Mouse (Mus musculus) retina, postnatal 7 days (tissue): ENCODE measurements around the gene Ano3.

Source experiments
- DNase-seq: peaks from one replicate; pipeline ENCODE4 v3.0.0-alpha.2; 2012; ENCODE audit warnings: low read depth, low spot score

The Ano3 gene

GRCm38 (mm10) chr2:110814964-110815363 is 135.8 kb downstream of the Ano3 start:
- DNase-seq: no peak

DNA sequence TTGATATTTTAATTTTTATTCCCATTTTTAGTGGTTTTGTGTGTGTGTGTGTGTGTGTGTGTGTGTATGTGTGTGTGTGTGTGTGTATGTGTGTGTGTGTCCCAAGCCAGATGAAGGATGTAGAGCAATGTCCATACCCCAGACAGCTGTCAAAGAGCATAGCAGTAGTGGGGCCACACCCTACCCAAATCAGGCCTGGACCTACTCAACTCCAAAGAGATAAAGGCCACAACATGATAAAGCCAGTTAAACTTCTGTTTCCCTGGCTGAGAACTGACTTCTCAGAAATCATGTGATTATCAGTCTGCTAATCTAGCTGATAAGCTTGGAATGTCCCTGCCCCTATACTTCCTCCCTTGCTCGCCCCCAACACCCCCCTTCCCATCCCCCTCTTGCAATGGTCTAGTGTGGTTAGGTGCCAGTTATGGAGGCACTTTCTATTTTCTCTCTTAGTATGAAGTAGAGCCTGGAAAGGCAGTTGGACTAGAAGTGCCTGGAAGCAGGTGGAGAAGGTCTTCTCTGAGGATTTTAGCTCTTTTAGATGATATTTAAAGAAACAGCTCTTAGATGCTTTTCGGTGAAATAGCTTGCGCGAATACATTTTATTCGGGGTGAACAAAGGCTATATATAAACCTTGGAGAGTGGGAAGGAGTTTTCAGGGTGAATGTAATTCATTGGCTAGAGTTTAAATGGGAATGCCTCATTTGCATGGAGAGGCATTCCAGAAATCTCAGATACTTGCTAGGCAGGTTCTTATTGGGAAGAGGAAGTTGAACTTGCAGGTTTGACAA is 144.2 kb downstream of the Ano3 start:
- DNase-seq: no peak

GRCm38 (mm10) chr2:110795928-110796327 is 154.8 kb downstream of the Ano3 start:
- DNase-seq: no peak

GRCm38 (mm10) chr2:110795433-110795832 is 155.3 kb downstream of the Ano3 start:
- DNase-seq: no peak

DNA sequence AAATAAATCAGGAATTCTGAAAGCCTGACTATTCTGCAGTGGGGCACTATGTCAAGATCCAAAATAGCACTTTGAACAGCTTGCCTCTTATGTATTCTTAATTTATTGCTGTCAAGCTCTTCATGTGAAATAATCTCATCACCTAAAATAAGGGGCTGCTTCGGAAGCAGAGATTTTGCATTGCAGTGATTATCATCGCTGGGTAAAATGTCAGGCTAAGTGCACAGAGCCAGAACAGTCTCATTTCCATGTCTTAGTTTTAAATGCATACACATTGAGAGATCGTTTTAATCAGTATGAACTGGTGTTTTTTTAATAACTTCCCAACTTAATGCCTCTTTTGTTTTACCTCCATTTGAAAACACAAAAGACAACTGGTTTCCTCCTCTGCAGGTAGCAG is 163.3 kb downstream of the Ano3 start:
- DNase-seq: no peak

- no peak for DNase-seq
Observed at GRCm38 (mm10) chr2:110759434-110759833, 191.3 kb downstream of the Ano3 start.

DNA sequence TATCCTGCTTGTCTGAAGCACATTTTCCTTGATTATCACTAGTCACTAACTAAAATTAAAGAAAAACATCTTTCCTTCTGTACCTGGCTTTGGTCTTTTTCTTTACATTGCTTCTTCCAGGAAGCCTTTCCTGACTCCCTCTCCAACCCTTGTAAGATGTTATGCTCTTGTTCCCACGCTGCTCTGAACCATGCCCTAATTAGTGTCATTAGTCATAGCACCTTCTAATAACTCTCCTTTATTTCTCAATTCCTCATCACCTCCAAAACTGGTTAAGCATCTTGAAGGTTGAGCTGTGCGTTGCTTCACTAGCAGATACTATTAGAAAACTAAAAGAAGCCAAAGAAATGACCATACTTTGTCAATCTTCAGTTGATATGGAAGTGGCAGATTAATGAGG is 193.2 kb downstream of the Ano3 start:
- no peak for DNase-seq

DNA sequence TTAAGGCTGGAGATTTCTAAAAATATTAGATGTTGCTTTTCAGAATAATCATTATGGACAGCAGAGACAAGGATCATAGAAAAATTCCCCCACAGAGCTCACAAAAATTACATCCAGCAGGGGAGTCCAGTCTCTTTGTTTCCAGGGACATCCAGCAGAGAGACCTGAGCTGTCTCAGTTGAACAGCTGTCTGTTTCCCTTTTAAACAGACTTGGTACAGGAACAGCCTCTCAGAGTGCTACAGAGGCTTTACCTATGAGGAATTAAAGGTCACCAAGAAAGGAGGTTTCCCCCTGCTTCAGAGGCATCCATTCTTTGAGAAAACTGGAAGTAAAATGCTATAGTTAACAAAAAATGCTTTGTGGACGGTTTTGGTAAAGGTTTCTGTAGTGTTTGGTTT is 210.2 kb downstream of the Ano3 start:
- DNase-seq: no peak

- no peak for DNase-seq
Observed at GRCm38 (mm10) chr2:110739781-110740180, 210.9 kb downstream of the Ano3 start.

DNA sequence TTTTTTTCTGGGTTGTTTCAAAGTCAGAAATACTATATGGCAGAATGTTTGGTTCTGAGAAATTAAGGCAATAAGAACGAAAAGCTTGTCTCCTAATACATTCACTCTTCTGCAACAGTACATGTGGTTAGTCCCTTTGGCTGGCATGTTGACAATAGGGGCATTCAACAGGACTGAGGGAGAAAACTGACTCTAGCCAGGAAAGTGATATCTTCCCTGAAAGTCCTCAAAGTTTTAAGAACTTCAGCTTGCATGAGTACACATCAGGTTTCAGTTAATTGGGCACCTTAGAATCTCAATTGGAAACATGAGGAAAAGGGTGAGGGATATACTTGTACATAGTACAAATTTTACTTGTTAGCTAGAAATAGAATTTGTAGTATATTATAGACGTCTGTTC is 212.7 kb downstream of the Ano3 start:
- DNase-seq: no peak

DNA sequence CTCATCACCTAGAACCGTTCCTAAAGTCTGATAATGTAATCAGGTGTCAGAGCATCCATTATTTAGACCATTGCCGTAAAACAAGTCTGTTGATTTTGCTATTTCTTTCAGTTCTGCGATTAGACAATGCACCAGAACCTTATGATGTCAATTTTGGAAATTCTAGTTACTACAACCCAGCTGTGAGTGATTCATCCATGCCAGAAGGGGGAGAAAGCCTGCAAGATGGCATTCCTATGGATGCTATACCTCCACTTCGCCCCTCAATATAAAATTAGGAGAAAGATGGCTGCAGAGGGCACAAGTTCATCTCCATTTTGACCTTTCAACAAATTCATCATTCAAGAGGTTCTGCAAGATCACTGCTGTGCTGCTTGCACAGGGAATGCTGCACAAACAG is 213.5 kb downstream of the Ano3 start:
- no peak for DNase-seq

DNA sequence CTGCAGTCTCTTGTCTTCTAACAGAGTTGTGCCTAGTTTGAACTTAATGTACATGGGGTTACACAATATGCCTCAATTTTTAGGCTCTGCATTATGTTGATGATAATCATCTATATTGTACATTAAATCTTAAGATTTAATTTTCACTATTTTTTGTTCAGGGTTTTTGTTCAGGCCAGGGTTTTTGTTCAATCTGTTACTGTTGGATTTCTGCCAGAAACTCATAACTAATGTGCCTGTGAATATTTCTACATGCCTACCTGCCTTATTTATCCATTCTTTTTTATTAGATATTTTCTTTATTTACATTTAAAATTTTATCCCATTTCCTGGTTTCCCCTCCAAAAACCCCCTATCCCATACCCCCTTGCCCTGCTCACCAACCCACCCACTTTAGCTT is 224.6 kb downstream of the Ano3 start:
- no peak for DNase-seq

GRCm38 (mm10) chr2:110722208-110722607 is 228.5 kb downstream of the Ano3 start:
- DNase-seq: no peak

GRCm38 (mm10) chr2:110721290-110721753 is 229.4 kb downstream of the Ano3 start, which contains the start of gene Muc15:
TSS of gene Muc15 (plus strand) at chr2:110721340.
- DNase-seq: no peak

GRCm38 (mm10) chr2:110719051-110719450 is 231.7 kb downstream of the Ano3 start:
- DNase-seq: no peak

- no peak for DNase-seq
Observed at GRCm38 (mm10) chr2:110710055-110710720, 240.5 kb downstream of the Ano3 start.

DNA sequence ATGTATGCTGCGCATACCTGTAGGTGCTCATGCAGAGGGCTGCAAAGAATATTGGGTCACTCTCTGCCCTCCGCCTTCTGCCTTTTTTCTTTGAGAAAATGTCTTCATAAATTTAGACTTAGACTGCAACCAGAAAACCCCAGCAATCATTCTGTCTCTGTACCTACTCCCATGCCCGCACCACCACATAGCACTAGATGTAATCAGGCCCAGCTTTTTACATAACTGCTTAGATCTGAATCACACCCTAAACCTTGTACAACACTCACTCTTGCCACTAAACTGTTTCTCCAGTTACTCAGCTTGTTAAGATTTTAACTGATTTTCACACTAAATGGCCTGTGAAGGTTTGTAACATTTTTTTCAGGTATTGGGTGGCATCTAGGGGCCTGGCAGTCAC is 241.3 kb downstream of the Ano3 start:
- no peak for DNase-seq

DNA sequence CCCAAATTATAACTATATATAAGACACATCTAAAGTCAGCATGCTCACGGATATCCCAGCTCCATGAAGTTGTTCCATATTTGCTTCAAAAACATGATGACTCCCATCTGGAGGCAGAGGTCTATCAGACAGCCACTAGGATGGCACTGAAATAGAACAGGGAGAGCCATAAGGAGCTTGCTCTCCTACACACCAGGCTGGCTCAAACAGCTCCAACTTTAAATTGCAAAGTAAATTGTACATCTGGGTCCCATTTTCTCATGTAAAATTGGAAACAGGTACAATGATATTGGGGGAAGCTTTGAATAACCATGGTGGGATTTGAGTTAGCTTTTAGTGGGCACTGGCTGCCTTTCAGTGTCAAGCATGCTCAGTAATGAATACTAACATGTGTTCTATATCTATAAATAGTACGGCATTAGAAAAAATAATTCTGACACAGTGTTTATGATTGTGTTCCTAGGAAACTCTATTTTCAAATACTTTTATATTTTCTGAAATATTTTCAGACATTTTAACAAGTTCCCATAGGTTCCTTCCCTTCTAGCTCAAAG is 279.6 kb downstream of the Ano3 start:
- no peak for DNase-seq

DNA sequence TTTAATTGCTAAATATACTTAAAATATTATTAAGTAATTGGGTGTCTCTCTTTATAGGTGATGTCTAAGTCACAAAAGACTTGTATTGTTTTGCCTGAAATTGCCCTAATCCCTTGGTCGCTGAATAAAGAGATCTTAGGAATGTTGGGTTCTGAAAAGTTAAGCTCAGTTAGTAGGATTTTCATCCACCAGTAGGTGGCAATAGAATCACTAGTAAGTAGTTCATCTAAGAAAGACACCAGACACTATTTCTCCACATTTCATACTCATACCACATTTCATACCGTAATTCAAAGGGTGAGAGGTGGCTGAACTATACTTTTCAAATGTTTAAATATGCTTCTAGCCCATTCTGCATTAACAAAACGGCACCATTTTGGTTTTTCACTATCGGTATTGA is 287.4 kb downstream of the Ano3 start:
- DNase-seq: no peak

DNA sequence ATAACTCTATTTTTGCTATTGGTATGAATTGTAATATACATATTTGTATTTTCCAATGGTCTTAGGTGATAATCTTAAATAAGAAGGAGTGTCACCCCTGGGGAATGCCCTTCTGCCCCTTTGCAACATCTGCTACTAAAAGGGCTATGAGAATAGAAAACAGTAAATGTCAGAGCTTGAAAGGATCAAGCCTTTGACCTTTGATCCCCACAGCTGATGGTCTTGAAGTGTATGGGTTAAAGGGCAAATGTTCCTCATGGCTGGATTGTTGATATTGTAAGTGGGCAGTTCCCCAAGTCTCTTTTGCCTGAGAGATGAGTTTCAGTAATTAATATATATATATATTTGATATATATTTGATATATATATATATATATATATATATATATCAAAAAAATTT is 305.9 kb downstream of the Ano3 start:
- no peak for DNase-seq

- DNase-seq: no peak
Observed at GRCm38 (mm10) chr2:110644358-110644757, 306.4 kb downstream of the Ano3 start.
